ENCODE assay signal across 9 mouse cellular contexts in the genomic region with DNA sequence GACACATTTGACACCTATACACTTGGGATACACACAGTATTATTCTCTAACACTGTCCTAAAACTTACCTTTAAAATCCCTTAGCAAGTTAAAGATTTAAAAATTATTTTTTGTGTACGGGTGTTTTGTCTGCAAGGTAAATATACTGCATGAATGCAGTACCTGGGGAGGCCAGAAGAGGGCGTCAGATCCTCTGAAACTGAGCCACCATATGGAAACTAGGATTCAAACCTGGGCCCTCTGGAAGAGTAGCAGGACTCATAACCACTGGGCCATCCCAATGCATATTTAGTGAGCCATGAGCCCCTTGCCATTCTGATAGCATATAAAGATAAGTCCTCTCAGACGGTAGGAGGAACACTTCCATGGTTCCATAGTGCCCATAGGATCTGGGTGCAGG. TPM values are rescaled to one million over a fixed set of nuclear protein-coding genes. Genes with fewer than 3 reads are reported as not detected.
DNase-seq lines count a peak whose midpoint lies in the region; ATAC-seq and TF ChIP-seq lines count a peak whose summit lies in the region.
"Had no signal": no experiment of that assay in that cellular context is flagged by ENCODE, and none has a peak within 500 bp of the region (broad histone marks: within the 10 kb centered on the region; RNA-seq: fewer than 3 reads in every experiment).

No protein-coding gene starts in this region.

- H3K4me2 ChIP-seq in intestine, embryonic 15.5 days (replicated peaks): no peak overlapping the region
- H3K4me2 ChIP-seq in midbrain, postnatal 0 days (ENCODE audit: low read depth, low read length, poor library complexity, severe bottlenecking): no peak overlapping the region

- ATAC-seq in intestine, embryonic 15.5 days: no peak; the same call in 1 of the 2 replicates
- ATAC-seq in midbrain, postnatal 0 days (ENCODE audit: low FRiP score): no peak

- DNase-seq in layer of hippocampus, adult 2 months (ENCODE audit: low spot score in 2 of 2): no peak
- no peak for DNase-seq in layer of hippocampus, adult 8-10 months (ENCODE audit: low spot score in 2 of 2)
- DNase-seq in ES-CJ7 (ENCODE audit: low read depth, low spot score): peak; percentile 71
- peak; percentile 28 for DNase-seq in c-Kit-positive CD71-positive TER-119-positive erythroid progenitor cells, embryonic 14.5 days (ENCODE audit: low spot score)
- no peak for DNase-seq in midbrain, postnatal 0 days (ENCODE audit: low spot score)
- DNase-seq in frontal cortex, postnatal 36 days (ENCODE audit: low spot score in 2 of 2): no peak
- DNase-seq in layer of hippocampus, adult 11-12 months (ENCODE audit: low spot score): no peak

- no peaks in the 10 kb centered on the region for H3K9me3 ChIP-seq in intestine, embryonic 15.5 days
- H3K9me3 ChIP-seq in midbrain, postnatal 0 days (ENCODE audit: low read length): no peaks in the 10 kb centered on the region

- peaks cover 18% of the 10 kb centered on the region for H3K4me1 ChIP-seq in intestine, embryonic 15.5 days (replicated peaks)
- H3K4me1 ChIP-seq in midbrain, postnatal 0 days (ENCODE audit: insufficient read depth, low read length): no peaks in the 10 kb centered on the region

- WGBS in intestine, embryonic 15.5 days: 50% methylated on average over 3 of the region's 3 CpGs
- WGBS in midbrain, postnatal 0 days: 54% methylated on average over 3 of the region's 3 CpGs

- peak overlapping the region; percentile 76; the same call in 1 of the 2 replicates for H3K27ac ChIP-seq in layer of hippocampus, adult 2 months
- peak overlapping the region; percentile 48; the same call in 1 of the 2 replicates for H3K27ac ChIP-seq in intestine, embryonic 15.5 days
- H3K27ac ChIP-seq in midbrain, postnatal 0 days (ENCODE audit: low read depth, low read length): no peak overlapping the region

- TF ChIP-seq CTCF in layer of hippocampus, adult 2 months (conservative IDR thresholded peaks at IDR 0.05): peak; percentile 83
- TF ChIP-seq CTCF in midbrain, postnatal 0 days (IDR thresholded peaks at IDR 0.05): peak; percentile 68

- H3K4me3 ChIP-seq in layer of hippocampus, adult 2 months: no peak overlapping the region
- no peak overlapping the region for H3K4me3 ChIP-seq in intestine, embryonic 15.5 days (replicated peaks)
- H3K4me3 ChIP-seq in midbrain, postnatal 0 days (ENCODE audit: low read depth, low read length): no peak overlapping the region
- H3K4me3 ChIP-seq: myocyte had no signal

- H3K27me3 ChIP-seq in intestine, embryonic 15.5 days (replicated peaks): no peaks in the 10 kb centered on the region
- H3K27me3 ChIP-seq in midbrain, postnatal 0 days (ENCODE audit: insufficient read depth, low read length): no peaks in the 10 kb centered on the region

- H3K36me3 ChIP-seq in intestine, embryonic 15.5 days: no peaks in the 10 kb centered on the region
- H3K36me3 ChIP-seq in midbrain, postnatal 0 days (ENCODE audit: insufficient read depth, low read length): no peaks in the 10 kb centered on the region

- no peak overlapping the region for H3K9ac ChIP-seq in intestine, embryonic 15.5 days
- no peak overlapping the region for H3K9ac ChIP-seq in midbrain, postnatal 0 days (replicated peaks; ENCODE audit: low read length, poor library complexity, severe bottlenecking)

RNA-seq across cellular contexts. Expression of a gene that starts 33.8 kb away (rescaled TPM):
- total RNA-seq in layer of hippocampus, adult 2 months (2021): 10 to 100 TPM; 32.2 to 35.8 TPM
- total RNA-seq in layer of hippocampus, adult 8-10 months (2022): 10 to 100 TPM; 32.0 to 37.6 (median 32.9) TPM
- 8.5 and 9.8 TPM in 2 replicates for polyA plus RNA-seq in intestine, embryonic 15.5 days (2015; fragmentation: Nextera tagmentation; extraction: Ambion mirVana)
- 10.4 and 10.9 TPM in 2 replicates for total RNA-seq in midbrain, postnatal 0 days (2014; rRNA removed)
- 11.4 and 12.0 TPM in 2 replicates for polyA plus RNA-seq in midbrain, postnatal 0 days (2015; fragmentation: Nextera tagmentation; extraction: Ambion mirVana)

RNA-seq across cellular contexts. Expression of a gene that starts 44.2 kb away (rescaled TPM):
- total RNA-seq in layer of hippocampus, adult 2 months (2021): 1 to 10 TPM; 8.8 to 9.5 TPM
- total RNA-seq in layer of hippocampus, adult 8-10 months (2022): 1 to 10 TPM; 8.3 to 9.0 (median 8.6) TPM
- polyA plus RNA-seq in intestine, embryonic 15.5 days (2015; fragmentation: Nextera tagmentation; extraction: Ambion mirVana): 5.2 and 5.3 TPM in 2 replicates
- total RNA-seq in midbrain, postnatal 0 days (2014; rRNA removed): 11.6 and 14.4 TPM in 2 replicates
- 2.4 and 2.5 TPM in 2 replicates for polyA plus RNA-seq in midbrain, postnatal 0 days (2015; fragmentation: Nextera tagmentation; extraction: Ambion mirVana)

Comparison
In these comparisons a context has a peak if more than half of its experiments do, and no peak if none do; other contexts are left out.
1. DNase-seq: peak in ES-CJ7 (single experiment) and c-Kit-positive CD71-positive TER-119-positive erythroid progenitor cells, embryonic 14.5 days (single experiment); none in layer of hippocampus, adult 2 months (0 of 2), layer of hippocampus, adult 8-10 months (0 of 2), midbrain, postnatal 0 days (single experiment), frontal cortex, postnatal 36 days (0 of 2) and layer of hippocampus, adult 11-12 months (single experiment).